Mouse (Mus musculus): ENCODE data around the gene Epha6.

DNA sequence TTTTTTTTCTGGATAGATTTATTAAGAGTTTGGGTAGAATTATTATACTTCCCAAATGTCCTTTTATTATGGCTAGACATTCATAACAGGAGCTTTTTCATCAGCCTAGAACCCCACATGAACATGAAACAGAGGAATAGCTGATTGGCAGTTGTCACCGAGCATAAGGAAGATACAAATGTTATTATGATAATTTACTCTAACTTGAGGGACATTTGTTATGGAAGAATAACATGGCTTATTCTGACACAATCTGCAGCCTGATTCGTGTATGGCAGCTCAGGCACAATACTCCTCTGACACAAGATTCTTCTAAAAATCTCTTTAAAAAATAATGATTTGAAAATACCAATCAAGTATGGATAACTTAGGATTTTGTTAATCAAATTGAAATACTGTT is 347.7 kb downstream of the Epha6 start:
- TF ChIP-seq POLR2A (IDR thresholded peaks at IDR 0.05; ENCODE audit: low read depth, low read length) (no peak), CTCF (IDR thresholded peaks at IDR 0.05; ENCODE audit: extremely low read depth, insufficient read length, insufficient replicate concordance, low read depth, low read length) (no peak)
